Mouse (Mus musculus) left cerebral cortex, adult 18-20 months (tissue): ENCODE measurements at regions not wholly inside any gene's neighbourhood (a gene's known extent, or its start where the extent isn't known, plus 50 kb on each side); places are given as distances from the start of the nearest gene placed in this dataset.

Source experiments
- DNase-seq, 2 experiments: peaks; one replicate each; pipeline ENCODE4 v3.0.0; 2021 to 2022; ENCODE audit warnings: low spot score in 2 of 2, mixed read lengths in 1 of 2

- no peak for DNase-seq
These were observed 284.8 kb upstream of the Kif2b start for GRCm38 (mm10) chr11:91862138-91862537.

DNA sequence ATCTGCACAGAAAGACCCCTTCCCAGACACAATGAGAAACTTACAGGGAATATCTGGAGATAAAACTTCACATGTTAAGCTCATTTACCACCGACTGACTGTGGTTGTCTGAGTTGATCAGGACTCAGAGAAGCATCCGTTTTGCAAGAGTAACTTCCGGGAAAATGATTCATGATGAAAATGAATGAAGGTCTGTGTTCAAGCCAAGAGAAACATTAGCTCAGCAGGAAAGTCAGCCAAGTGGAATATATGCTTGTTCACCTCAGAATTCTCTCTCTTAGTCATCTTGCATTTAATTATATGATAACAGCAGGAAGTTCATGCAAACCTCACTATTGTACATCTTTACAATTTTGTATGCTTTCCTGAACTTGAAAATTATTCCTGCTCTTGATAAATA is 279.1 kb upstream of the Kif2b start:
- DNase-seq: no peak

GRCm38 (mm10) chr11:91831113-91831512 is 253.8 kb upstream of the Kif2b start:
- no peak for DNase-seq

DNA sequence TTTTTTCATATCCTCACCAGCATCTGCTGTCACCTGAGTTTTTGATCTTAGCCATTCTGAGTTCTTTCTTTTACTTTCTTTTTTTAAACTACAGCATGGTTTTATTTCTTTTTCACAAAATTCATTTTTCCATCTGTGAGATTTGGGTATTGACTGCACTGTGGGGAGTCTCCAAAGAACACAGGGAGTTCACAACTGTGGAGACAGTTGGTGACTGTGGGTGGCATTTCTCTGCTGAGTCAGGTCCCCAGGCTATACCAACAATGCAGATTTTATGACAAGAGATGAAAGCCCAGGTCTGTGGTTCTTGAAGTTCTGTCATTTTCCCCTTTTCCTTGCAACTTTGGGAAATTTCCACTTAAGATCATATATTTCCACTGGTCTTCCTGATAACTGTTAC is 243.5 kb upstream of the Kif2b start:
- DNase-seq: peak; percentile 31 to 42
